Comparison of ENCODE assay signal across 12 mouse cellular contexts in the genomic region with DNA sequence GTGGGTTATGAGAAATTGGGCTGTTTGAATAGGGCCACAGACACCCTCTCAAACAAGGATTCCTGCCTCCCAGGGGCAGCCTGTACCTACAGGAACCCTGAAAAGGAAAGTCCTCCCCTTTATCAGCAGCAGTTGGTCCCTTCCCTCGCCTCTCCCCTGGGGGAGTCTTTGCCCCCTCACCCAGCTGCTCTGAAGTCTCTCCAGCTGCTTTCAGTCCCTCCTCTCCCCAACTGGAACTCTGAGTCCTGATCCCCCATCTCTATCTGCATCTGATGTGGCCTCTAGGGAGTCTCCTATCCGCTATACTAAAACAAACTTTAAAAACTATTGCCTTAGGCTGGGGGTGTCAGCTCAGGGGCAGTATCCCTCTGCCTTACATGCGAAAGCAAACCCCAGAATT. TPM values are rescaled to one million over a fixed set of nuclear protein-coding genes. Genes with fewer than 3 reads are reported as not detected.
DNase-seq lines count a peak whose midpoint lies in the region; ATAC-seq and TF ChIP-seq lines count a peak whose summit lies in the region.
"Had no signal": no experiment of that assay in that cellular context is flagged by ENCODE, and none has a peak within 500 bp of the region (broad histone marks: within the 10 kb centered on the region; RNA-seq: fewer than 3 reads in every experiment).

No protein-coding gene starts in this region.

- TF ChIP-seq CTCF in C2C12 (IDR thresholded peaks at IDR 0.05; ENCODE audit: control insufficient read depth, insufficient read depth, insufficient read length) = no peak

- H3K27me3 ChIP-seq in heart, embryonic 14.5 days (ENCODE audit: control insufficient read depth, insufficient read depth, low read length) = no peaks in the 10 kb centered on the region
- no peaks in the 10 kb centered on the region for H3K27me3 ChIP-seq in C2C12 (ENCODE audit: control insufficient read depth, insufficient read depth, insufficient read length)
- no peaks in the 10 kb centered on the region for H3K27me3 ChIP-seq in liver, embryonic 12.5 days (replicated peaks)
- H3K27me3 ChIP-seq: forebrain, embryonic 13.5 days; midbrain, embryonic 13.5 days; Patski had no signal

- peaks cover 50% of the 10 kb centered on the region for H3K79me2 ChIP-seq in C2C12 (ENCODE audit: control insufficient read depth, insufficient read depth)

- H3K4me1 ChIP-seq in heart, embryonic 14.5 days (ENCODE audit: control insufficient read depth in 2 of 2, insufficient read depth in 2 of 2, low read length in 2 of 2) = peaks cover 32 to 45% of the 10 kb centered on the region in 2 experiments
- H3K4me1 ChIP-seq in ES-E14 (ENCODE audit: control insufficient read depth in 2 of 2, insufficient read depth in 2 of 2, low read length in 2 of 2, poor library complexity in 1 of 2) = peaks cover 4 to 19% of the 10 kb centered on the region in 2 experiments; a peak in 2 of 4 replicates
- peaks cover 69% of the 10 kb centered on the region for H3K4me1 ChIP-seq in liver, embryonic 12.5 days

- H3K27ac ChIP-seq in heart, embryonic 14.5 days (replicated peaks in 1 of 2; ENCODE audit: control insufficient read depth in 1 of 2, insufficient read depth in 1 of 2, low read depth in 2 of 2, low read length in 2 of 2) = 0 out of 4 replicates have a peak overlapping the region, but pooled peaks of 1 of the 2 experiments have one; percentile 90
- no peak overlapping the region for H3K27ac ChIP-seq in ES-E14 (ENCODE audit: insufficient read depth, low read depth, low read length, poor library complexity, severe bottlenecking)
- H3K27ac ChIP-seq in liver, embryonic 12.5 days = peak overlapping the region; percentile 95
- H3K27ac ChIP-seq: forebrain, embryonic 13.5 days; midbrain, embryonic 13.5 days had no signal

- DNase-seq in heart, postnatal 25 days (ENCODE audit: low spot score) = no peak
- DNase-seq in ES-E14 (ENCODE audit: low read depth, low spot score) = no peak
- DNase-seq in layer of hippocampus, postnatal 14 days (ENCODE audit: low spot score in 2 of 2) = no peak
- DNase-seq: cerebellum, postnatal 25 days; kidney, postnatal 36 days had no signal

- ATAC-seq in heart, embryonic 14.5 days (ENCODE audit: insufficient number of reproducible peaks, insufficient read depth, low FRiP score, low read depth) = no peak
- ATAC-seq in liver, embryonic 12.5 days = no peak
- no peak for ATAC-seq in granulocyte monocyte progenitor cell, adult 5-6 weeks (replicated peaks; ENCODE audit: poor library complexity, severe bottlenecking)
- ATAC-seq: forebrain, embryonic 13.5 days; midbrain, embryonic 13.5 days had no signal

- H3ac ChIP-seq in C2C12 (ENCODE audit: control insufficient read depth, insufficient read length, low read depth) = no peak overlapping the region

- H3K79me3 ChIP-seq in C2C12 (ENCODE audit: low read depth) = peaks cover 27% of the 10 kb centered on the region

- H3K9me3 ChIP-seq in heart, embryonic 14.5 days (ENCODE audit: control insufficient read depth, low read length) = no peaks in the 10 kb centered on the region
- H3K9me3 ChIP-seq in ES-E14 (ENCODE audit: control insufficient read depth, insufficient read depth, low read depth, low read length) = no peaks in the 10 kb centered on the region
- no peaks in the 10 kb centered on the region for H3K9me3 ChIP-seq in liver, embryonic 12.5 days (replicated peaks)
- H3K9me3 ChIP-seq: forebrain, embryonic 13.5 days; midbrain, embryonic 13.5 days had no signal

- intact Hi-C loops in heart, postnatal 25 days (cut with DNase I) = no loop called here

- 0 out of 2 replicates have a peak overlapping the region, but pooled peaks have one; percentile 42 for H3K9ac ChIP-seq in heart, embryonic 14.5 days (ENCODE audit: low read length)
- peak overlapping the region; percentile 30; the same call in 1 of the 2 replicates for H3K9ac ChIP-seq in ES-E14 (ENCODE audit: insufficient read depth, low read depth, low read length, poor library complexity, severe bottlenecking)
- H3K9ac ChIP-seq in liver, embryonic 12.5 days = peak overlapping the region; percentile 92
- H3K9ac ChIP-seq: forebrain, embryonic 13.5 days; midbrain, embryonic 13.5 days had no signal

- in situ Hi-C loops in ES-E14 (cut with MboI; ENCODE audit: low sequenced_read_pairs in 2 of 2, unreplicated experiment in 2 of 2) = no loop called here

- no peaks in the 10 kb centered on the region for H3K36me3 ChIP-seq in heart, embryonic 14.5 days (ENCODE audit: control insufficient read depth, insufficient read depth, low read length)
- H3K36me3 ChIP-seq in C2C12 (ENCODE audit: control insufficient read depth, insufficient read depth) (peaks cover 14% of the 10 kb centered on the region), ES-E14 (ENCODE audit: control insufficient read depth, insufficient read depth, low read length, poor library complexity, severe bottlenecking) (no peaks in the 10 kb centered on the region; the same call in 1 of the 2 replicates)
- peaks cover 22% of the 10 kb centered on the region for H3K36me3 ChIP-seq in liver, embryonic 12.5 days
- H3K36me3 ChIP-seq: midbrain, embryonic 13.5 days had no signal

- H3K4me3 ChIP-seq in heart, embryonic 14.5 days (ENCODE audit: control insufficient read depth in 1 of 2, insufficient read depth in 1 of 2, low read depth in 1 of 2, low read length in 2 of 2) = no peak overlapping the region
- H3K4me3 ChIP-seq in C2C12 (ENCODE audit: insufficient read depth, poor library complexity, severe bottlenecking) (peak overlapping the region; percentile 79), ES-E14 (ENCODE audit: insufficient read depth in 1 of 2, low read depth in 1 of 2, low read length in 2 of 2, poor library complexity in 1 of 2, severe bottlenecking in 1 of 2) (peak overlapping the region; percentile 79 to 84; a peak in 3 of 4 replicates)
- H3K4me3 ChIP-seq in liver, embryonic 12.5 days = peak overlapping the region; percentile 84

- WGBS in heart, embryonic 14.5 days = 80% methylated on average over 3 of the region's 3 CpGs
- WGBS in liver, embryonic 12.5 days (ENCODE audit: insufficient replicate concordance) = 55% methylated on average over 3 of the region's 3 CpGs

- H3K4me2 ChIP-seq in heart, embryonic 14.5 days (ENCODE audit: low read length) = peak overlapping the region; percentile 94
- peak overlapping the region; percentile 98 for H3K4me2 ChIP-seq in liver, embryonic 12.5 days

TF ChIP-seq in C2C12, 6 proteins besides CTCF, POLR2A, EP300 and RAD21 (continues in another document):
- TF ChIP-seq CEBPB (IDR thresholded peaks at IDR 0.05; ENCODE audit: low read depth) = no peak
- no peak for TF ChIP-seq MAX (IDR thresholded peaks at IDR 0.05)
- TF ChIP-seq MYOG (IDR thresholded peaks at IDR 0.05; ENCODE audit: control insufficient read depth, extremely low read depth, insufficient read length) = no peak
- TF ChIP-seq USF1 (IDR thresholded peaks at IDR 0.05; ENCODE audit: low read depth) = no peak
- TF ChIP-seq FOSL1 (IDR thresholded peaks at IDR 0.05; ENCODE audit: insufficient read depth, low read length, poor library complexity, severe bottlenecking) = no peak

TF ChIP-seq in ES-E14, 5 proteins besides CTCF, POLR2A, EP300 and RAD21:
- TF ChIP-seq CHD2 (IDR thresholded peaks at IDR 0.05; ENCODE audit: low read depth, low read length) (no peak), ZNF384 (IDR thresholded peaks at IDR 0.05; ENCODE audit: low read depth, low read length) (no peak), ZC3H11A (IDR thresholded peaks at IDR 0.05; ENCODE audit: borderline replicate concordance, low read depth, low read length) (no peak), MAFK (IDR thresholded peaks at IDR 0.05; ENCODE audit: insufficient read depth, low read depth, low read length) (no peak), HCFC1 (IDR thresholded peaks at IDR 0.05; ENCODE audit: borderline replicate concordance, insufficient read depth, low read length) (no peak)

RNA-seq across cellular contexts. Expression of gene Ampd2, which starts 0.9 kb away (rescaled TPM):
- polyA plus RNA-seq in heart, embryonic 14.5 days (2014; fragmentation: Nextera tagmentation; extraction: Ambion mirVana) = 15.3 and 20.3 TPM in 2 replicates
- 1 to 10 TPM; 4.7 to 6.2 TPM for total RNA-seq in heart, postnatal 25 days (2021)
- polyA plus RNA-seq in C2C12 (2012; fragmentation: generic; extraction: Trizol) = 58.3 TPM
- total RNA-seq in ES-E14 (2012; rRNA removed) = 58.1 and 75.8 TPM in 2 replicates
- polyA plus RNA-seq in liver, embryonic 12.5 days (2016; fragmentation: Nextera tagmentation; extraction: Ambion mirVana) = 77.4 and 80.6 TPM in 2 replicates
- total RNA-seq in granulocyte monocyte progenitor cell, adult 5-6 weeks (2014; fragmentation: Nextera tagmentation) = 126 and 158 TPM in 2 replicates
- 54.6 and 69.6 TPM in 2 replicates for total RNA-seq in granulocyte monocyte progenitor cell, adult 5-6 weeks (2017)
- total RNA-seq in layer of hippocampus, postnatal 14 days (2021) = 10 to 100 TPM; 55.6 to 58.8 TPM

RNA-seq across cellular contexts. Expression of gene Gnat2, which starts 5.3 kb away (rescaled TPM):
- polyA plus RNA-seq in heart, embryonic 14.5 days (2014; fragmentation: Nextera tagmentation; extraction: Ambion mirVana) = 0.59 and 0.73 TPM in 2 replicates
- total RNA-seq in heart, postnatal 25 days (2021) = not detected
- 1.1 TPM for polyA plus RNA-seq in C2C12 (2012; fragmentation: generic; extraction: Trizol)
- 9.2 and 9.9 TPM in 2 replicates for total RNA-seq in ES-E14 (2012; rRNA removed)
- polyA plus RNA-seq in liver, embryonic 12.5 days (2016; fragmentation: Nextera tagmentation; extraction: Ambion mirVana) = 2.7 and 3.3 TPM in 2 replicates
- 1.9 and 2.2 TPM in 2 replicates for total RNA-seq in granulocyte monocyte progenitor cell, adult 5-6 weeks (2014; fragmentation: Nextera tagmentation)
- total RNA-seq in granulocyte monocyte progenitor cell, adult 5-6 weeks (2017) = 2.5 TPM in 1 of 2 replicates, not detected in the other
- not detected for total RNA-seq in layer of hippocampus, postnatal 14 days (2021)

RNA-seq across cellular contexts. Expression of gene Gstm4, which starts 42.6 kb away (rescaled TPM):
- 15.6 and 17.4 TPM in 2 replicates for polyA plus RNA-seq in heart, embryonic 14.5 days (2014; fragmentation: Nextera tagmentation; extraction: Ambion mirVana)
- 10 to 100 TPM; 10.9 TPM for total RNA-seq in heart, postnatal 25 days (2021)
- polyA plus RNA-seq in C2C12 (2012; fragmentation: generic; extraction: Trizol) = 0.39 TPM
- total RNA-seq in ES-E14 (2012; rRNA removed) = 4.1 and 4.3 TPM in 2 replicates
- polyA plus RNA-seq in liver, embryonic 12.5 days (2016; fragmentation: Nextera tagmentation; extraction: Ambion mirVana) = 16.2 and 16.6 TPM in 2 replicates
- total RNA-seq in granulocyte monocyte progenitor cell, adult 5-6 weeks (2014; fragmentation: Nextera tagmentation) = 21.7 and 31.2 TPM in 2 replicates
- 16.3 and 35.5 TPM in 2 replicates for total RNA-seq in granulocyte monocyte progenitor cell, adult 5-6 weeks (2017)
- 10 to 100 TPM; 11.3 to 13.2 TPM for total RNA-seq in layer of hippocampus, postnatal 14 days (2021)

RNA-seq across cellular contexts. Expression of gene Gnai3, which starts 58.6 kb away (rescaled TPM):
- 71.4 and 74.0 TPM in 2 replicates for polyA plus RNA-seq in heart, embryonic 14.5 days (2014; fragmentation: Nextera tagmentation; extraction: Ambion mirVana)
- 10 to 100 TPM; 18.5 to 21.3 TPM for total RNA-seq in heart, postnatal 25 days (2021)
- polyA plus RNA-seq in C2C12 (2012; fragmentation: generic; extraction: Trizol) = 28.8 TPM
- 55.4 and 84.3 TPM in 2 replicates for total RNA-seq in ES-E14 (2012; rRNA removed)
- 89.0 and 91.7 TPM in 2 replicates for polyA plus RNA-seq in liver, embryonic 12.5 days (2016; fragmentation: Nextera tagmentation; extraction: Ambion mirVana)
- 82.3 and 93.1 TPM in 2 replicates for total RNA-seq in granulocyte monocyte progenitor cell, adult 5-6 weeks (2014; fragmentation: Nextera tagmentation)
- 139 and 189 TPM in 2 replicates for total RNA-seq in granulocyte monocyte progenitor cell, adult 5-6 weeks (2017)
- total RNA-seq in layer of hippocampus, postnatal 14 days (2021) = 10 to 100 TPM; 38.1 to 44.4 TPM

Comparison
In these comparisons a context has a peak if more than half of its experiments do, and no peak if none do; other contexts are left out.
1. H3K4me3 ChIP-seq: peak in C2C12 (single experiment), ES-E14 (2 of 2) and liver, embryonic 12.5 days (single experiment); none in heart, embryonic 14.5 days (0 of 2).
2. H3K9ac ChIP-seq: peak in every context shown above with its lines; median percentile 92 in liver, embryonic 12.5 days; 42 in heart, embryonic 14.5 days; 30 in ES-E14.